ENCODE assay signal across 12 mouse cellular contexts in the genomic region with DNA sequence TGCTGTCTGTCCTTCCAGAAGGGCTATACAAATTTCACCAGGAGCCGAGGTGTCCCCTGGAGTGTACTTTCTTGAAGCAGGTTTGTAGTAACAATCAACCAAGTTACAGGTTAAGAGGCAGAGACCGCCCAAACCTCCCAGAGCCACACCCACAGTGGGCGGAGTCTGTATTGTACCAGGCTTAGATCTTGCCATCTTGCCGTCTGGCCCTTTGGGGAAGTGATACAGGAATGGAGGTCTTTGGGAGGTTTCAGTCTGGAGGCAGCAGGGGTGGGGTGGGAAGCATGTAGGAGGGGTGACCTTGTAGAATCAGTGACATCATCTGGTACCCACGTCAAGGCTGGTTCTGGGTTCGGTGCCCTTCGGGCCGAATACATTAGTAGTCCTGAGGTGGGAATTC. TPM values are rescaled to one million over a fixed set of nuclear protein-coding genes. Genes with fewer than 3 reads are reported as not detected.
DNase-seq lines count a peak whose midpoint lies in the region; ATAC-seq and TF ChIP-seq lines count a peak whose summit lies in the region.
"Had no signal": no experiment of that assay in that cellular context is flagged by ENCODE, and none has a peak within 500 bp of the region (broad histone marks: within the 10 kb centered on the region; RNA-seq: fewer than 3 reads in every experiment).

No protein-coding gene starts in this region.

- WGBS in hindbrain, embryonic 10.5 days: 75% methylated on average over 8 of the region's 8 CpGs
- WGBS in hindbrain, embryonic 16.5 days: 58% methylated on average over 8 of the region's 8 CpGs
- 69% methylated on average over 8 of the region's 8 CpGs for WGBS in neural tube, embryonic 12.5 days
- WGBS in neural tube, embryonic 15.5 days: 67% methylated on average over 8 of the region's 8 CpGs
- WGBS in liver, embryonic 14.5 days (ENCODE audit: insufficient replicate concordance): 60% methylated on average over 8 of the region's 8 CpGs

- no peaks in the 10 kb centered on the region; the same call in 1 of the 2 replicates for H3K27me3 ChIP-seq in hindbrain, embryonic 10.5 days (ENCODE audit: insufficient read depth, poor library complexity, severe bottlenecking)
- H3K27me3 ChIP-seq in hindbrain, embryonic 16.5 days (replicated peaks; ENCODE audit: control insufficient read depth, insufficient read depth, low read length): no peaks in the 10 kb centered on the region
- H3K27me3 ChIP-seq in neural tube, embryonic 12.5 days (replicated peaks): no peaks in the 10 kb centered on the region
- 0 out of 2 replicates have a peak, but pooled peaks cover 3% of the 10 kb centered on the region for H3K27me3 ChIP-seq in neural tube, embryonic 15.5 days (replicated peaks)
- no peaks in the 10 kb centered on the region for H3K27me3 ChIP-seq in liver, embryonic 14.5 days (ENCODE audit: control insufficient read depth, insufficient read depth, low read length)

- DNase-seq in hindbrain, embryonic 10.5 days (ENCODE audit: low spot score): no peak
- peak; percentile 65 for DNase-seq in R1 (ENCODE audit: low read depth, low spot score)
- DNase-seq in liver, embryonic 14.5 days (ENCODE audit: low read depth in 3 of 3, low spot score in 3 of 3): peak in 2 of 3 experiments; percentile 30 to 39
- no peak for DNase-seq in layer of hippocampus, adult 2 months (ENCODE audit: low spot score in 2 of 2)
- no peak for DNase-seq in cerebellum, postnatal 14 days
- DNase-seq: adrenal gland, postnatal 25 days; forebrain, postnatal 0 days; gastrocnemius, postnatal 36 days; heart, postnatal 10 days had no signal

- no peaks in the 10 kb centered on the region for H3K9me3 ChIP-seq in hindbrain, embryonic 10.5 days
- H3K9me3 ChIP-seq in hindbrain, embryonic 16.5 days (ENCODE audit: control insufficient read depth, low read length): no peaks in the 10 kb centered on the region
- H3K9me3 ChIP-seq in neural tube, embryonic 12.5 days: no peaks in the 10 kb centered on the region
- H3K9me3 ChIP-seq in neural tube, embryonic 15.5 days (replicated peaks): no peaks in the 10 kb centered on the region
- no peaks in the 10 kb centered on the region for H3K9me3 ChIP-seq in liver, embryonic 14.5 days (ENCODE audit: control insufficient read depth, low read length)

- no peak for TF ChIP-seq CTCF in liver, embryonic 14.5 days (IDR thresholded peaks at IDR 0.05; ENCODE audit: low read depth)
- TF ChIP-seq CTCF in layer of hippocampus, adult 2 months (conservative IDR thresholded peaks at IDR 0.05): no peak

- no peaks in the 10 kb centered on the region for H3K36me3 ChIP-seq in hindbrain, embryonic 10.5 days
- H3K36me3 ChIP-seq in hindbrain, embryonic 16.5 days (ENCODE audit: control insufficient read depth, insufficient read depth, low read length): no peaks in the 10 kb centered on the region
- no peaks in the 10 kb centered on the region for H3K36me3 ChIP-seq in neural tube, embryonic 12.5 days
- no peaks in the 10 kb centered on the region for H3K36me3 ChIP-seq in neural tube, embryonic 15.5 days
- H3K36me3 ChIP-seq in liver, embryonic 14.5 days (replicated peaks; ENCODE audit: control insufficient read depth, insufficient read depth, low read depth): no peaks in the 10 kb centered on the region

- H3K4me1 ChIP-seq in hindbrain, embryonic 10.5 days (replicated peaks): peaks cover 18% of the 10 kb centered on the region
- H3K4me1 ChIP-seq in hindbrain, embryonic 16.5 days (ENCODE audit: control insufficient read depth, insufficient read depth, low read depth, low read length): no peaks in the 10 kb centered on the region
- H3K4me1 ChIP-seq in neural tube, embryonic 12.5 days: peaks cover 8% of the 10 kb centered on the region; the same call in 1 of the 2 replicates
- H3K4me1 ChIP-seq in neural tube, embryonic 15.5 days: peaks cover 5% of the 10 kb centered on the region; the same call in 1 of the 2 replicates
- peaks cover 0 to 8% of the 10 kb centered on the region in 2 experiments; a peak in 1 of 4 replicates for H3K4me1 ChIP-seq in liver, embryonic 14.5 days (replicated peaks; ENCODE audit: control insufficient read depth in 2 of 2, insufficient read depth in 2 of 2, low read length in 1 of 2)

- H3K4me2 ChIP-seq in hindbrain, embryonic 16.5 days (ENCODE audit: low read length): no peak overlapping the region
- H3K4me2 ChIP-seq in neural tube, embryonic 12.5 days (replicated peaks): no peak overlapping the region
- H3K4me2 ChIP-seq in neural tube, embryonic 15.5 days: no peak overlapping the region
- no peak overlapping the region for H3K4me2 ChIP-seq in liver, embryonic 14.5 days (ENCODE audit: low read depth)

- ATAC-seq in hindbrain, embryonic 16.5 days: no peak
- ATAC-seq in neural tube, embryonic 12.5 days (ENCODE audit: low FRiP score, low read depth): peak; percentile 30
- no peak for ATAC-seq in neural tube, embryonic 15.5 days (ENCODE audit: low FRiP score)
- ATAC-seq in liver, embryonic 14.5 days (ENCODE audit: insufficient read depth): no peak

- H3K9ac ChIP-seq in hindbrain, embryonic 16.5 days (ENCODE audit: low read depth, low read length): no peak overlapping the region
- no peak overlapping the region for H3K9ac ChIP-seq in neural tube, embryonic 12.5 days
- H3K9ac ChIP-seq in neural tube, embryonic 15.5 days (replicated peaks): no peak overlapping the region
- no peak overlapping the region for H3K9ac ChIP-seq in liver, embryonic 14.5 days (replicated peaks)
- H3K9ac ChIP-seq: forebrain, postnatal 0 days had no signal

- H3K4me3 ChIP-seq in hindbrain, embryonic 10.5 days: no peak overlapping the region
- no peak overlapping the region for H3K4me3 ChIP-seq in hindbrain, embryonic 16.5 days (ENCODE audit: low read length)
- H3K4me3 ChIP-seq in neural tube, embryonic 12.5 days: no peak overlapping the region
- H3K4me3 ChIP-seq in neural tube, embryonic 15.5 days (replicated peaks): no peak overlapping the region
- no peak overlapping the region for H3K4me3 ChIP-seq in liver, embryonic 14.5 days (ENCODE audit: insufficient read depth in 1 of 2, low read depth in 2 of 2, low read length in 2 of 2)
- no peak overlapping the region for H3K4me3 ChIP-seq in layer of hippocampus, adult 2 months

- no peak for TF ChIP-seq EP300 in liver, embryonic 14.5 days (IDR thresholded peaks at IDR 0.05; ENCODE audit: low read depth)

- H3K27ac ChIP-seq in hindbrain, embryonic 10.5 days: peak overlapping the region; percentile 50; the same call in 1 of the 2 replicates
- no peak overlapping the region for H3K27ac ChIP-seq in hindbrain, embryonic 16.5 days (ENCODE audit: low read depth, low read length)
- H3K27ac ChIP-seq in neural tube, embryonic 12.5 days: no peak overlapping the region
- no peak overlapping the region for H3K27ac ChIP-seq in neural tube, embryonic 15.5 days (replicated peaks)
- H3K27ac ChIP-seq in liver, embryonic 14.5 days: no peak overlapping the region
- no peak overlapping the region for H3K27ac ChIP-seq in layer of hippocampus, adult 2 months

RNA-seq across cellular contexts. Expression of a gene that starts 53.3 kb away (rescaled TPM):
- polyA plus RNA-seq in hindbrain, embryonic 10.5 days (2016; fragmentation: Nextera tagmentation; extraction: Ambion mirVana): 34.5 and 41.9 TPM in 2 replicates
- polyA plus RNA-seq in hindbrain, embryonic 16.5 days (2015; fragmentation: Nextera tagmentation; extraction: Ambion mirVana): 17.9 and 18.1 TPM in 2 replicates
- polyA plus RNA-seq in neural tube, embryonic 12.5 days (2016; fragmentation: Nextera tagmentation; extraction: Ambion mirVana): 28.0 and 35.2 TPM in 2 replicates
- 20.4 and 22.6 TPM in 2 replicates for polyA plus RNA-seq in neural tube, embryonic 15.5 days (2015; fragmentation: Nextera tagmentation; extraction: Ambion mirVana)
- 6.4 and 6.6 TPM in 2 replicates for polyA plus RNA-seq in liver, embryonic 14.5 days (2012; rRNA removed)
- polyA plus RNA-seq in liver, embryonic 14.5 days (2014; fragmentation: Nextera tagmentation; extraction: Ambion mirVana): 20.9 and 21.6 TPM in 2 replicates
- 10 to 100 TPM; 32.7 to 33.6 TPM for total RNA-seq in layer of hippocampus, adult 2 months (2021)

RNA-seq across cellular contexts. Expression of a gene that starts 54.4 kb away (rescaled TPM):
- 94.6 and 104 TPM in 2 replicates for polyA plus RNA-seq in hindbrain, embryonic 10.5 days (2016; fragmentation: Nextera tagmentation; extraction: Ambion mirVana)
- polyA plus RNA-seq in hindbrain, embryonic 16.5 days (2015; fragmentation: Nextera tagmentation; extraction: Ambion mirVana): 63.9 and 66.4 TPM in 2 replicates
- polyA plus RNA-seq in neural tube, embryonic 12.5 days (2016; fragmentation: Nextera tagmentation; extraction: Ambion mirVana): 87.5 and 90.9 TPM in 2 replicates
- polyA plus RNA-seq in neural tube, embryonic 15.5 days (2015; fragmentation: Nextera tagmentation; extraction: Ambion mirVana): 60.0 and 75.9 TPM in 2 replicates
- polyA plus RNA-seq in liver, embryonic 14.5 days (2012; rRNA removed): 30.2 and 34.6 TPM in 2 replicates
- 40.2 and 42.0 TPM in 2 replicates for polyA plus RNA-seq in liver, embryonic 14.5 days (2014; fragmentation: Nextera tagmentation; extraction: Ambion mirVana)
- total RNA-seq in layer of hippocampus, adult 2 months (2021): 10 to 100 TPM; 48.4 to 55.1 TPM

Comparison
In these comparisons a context has a peak if more than half of its experiments do, and no peak if none do; other contexts are left out.
1. DNase-seq: peak in R1 (single experiment) and liver, embryonic 14.5 days (2 of 3); none in hindbrain, embryonic 10.5 days (single experiment), layer of hippocampus, adult 2 months (0 of 2) and cerebellum, postnatal 14 days (0 of 2).